Mouse (Mus musculus): Measurements from ENCODE around the gene Msi2. TPM values are rescaled to one million over a fixed set of nuclear protein-coding genes. Genes with fewer than 3 reads are reported as not detected.

Gene Msi2
- polyA plus RNA-seq, 1 experiment from 2014 or later, result 3.9 TPM

GRCm38 (mm10) chr11:88421057-88421578 lies 297.2 kb downstream of the Msi2 start:
- Histone ChIP-seq H3K4me3 (replicated peaks) (no peak overlapping the region), H3K27me3 (no peaks in the 10 kb centered on the region), H3K27ac (no peak overlapping the region; the same call in 1 of the 2 replicates), H3K9me3 (replicated peaks) (no peaks in the 10 kb centered on the region), H3K9ac (no peak overlapping the region), H3K4me2 (no peak overlapping the region), H3K36me3 (peaks cover 5% of the 10 kb centered on the region; the same call in 1 of the 2 replicates), H3K4me1 (replicated peaks) (peaks cover 51% of the 10 kb centered on the region)
- DNase-seq (no peak), ATAC-seq (ENCODE audit: low read depth) (no peak)
- 54% methylated on average over 9 of the region's 9 CpGs for WGBS (ENCODE audit: insufficient replicate concordance)

- no peak overlapping the region; the same call in 1 of the 2 replicates for H3K4me3 ChIP-seq (replicated peaks)
- H3K4me1 ChIP-seq (replicated peaks), result peaks cover 40% of the 10 kb centered on the region
- H3K27me3 ChIP-seq, result no peaks in the 10 kb centered on the region
- WGBS (ENCODE audit: insufficient replicate concordance), result 37% methylated on average over 9 of the region's 9 CpGs
- H3K9ac ChIP-seq, result peak overlapping the region; percentile 39; the same call in 1 of the 2 replicates
- peaks cover 5% of the 10 kb centered on the region; the same call in 1 of the 2 replicates for H3K36me3 ChIP-seq
- peak overlapping the region; percentile 45 for H3K4me2 ChIP-seq
- H3K27ac ChIP-seq, result peak overlapping the region; percentile 86
- no peaks in the 10 kb centered on the region for H3K9me3 ChIP-seq (replicated peaks)
- peak; percentile 33 for DNase-seq
- ATAC-seq (ENCODE audit: low read depth), result peak; percentile 92
Observed at GRCm38 (mm10) chr11:88419657-88420366, 298.5 kb downstream of the Msi2 start.

- Histone ChIP-seq H3K4me2 (peak overlapping the region; percentile 45; the same call in 1 of the 2 replicates), H3K27ac (peak overlapping the region; percentile 86), H3K4me3 (replicated peaks) (no peak overlapping the region), H3K27me3 (no peaks in the 10 kb centered on the region), H3K36me3 (peaks cover 5% of the 10 kb centered on the region; the same call in 1 of the 2 replicates), H3K9ac (no peak overlapping the region), H3K4me1 (replicated peaks) (peaks cover 40% of the 10 kb centered on the region), H3K9me3 (replicated peaks) (no peaks in the 10 kb centered on the region)
- WGBS (ENCODE audit: insufficient replicate concordance), result 56% methylated on average over 7 of the region's 7 CpGs
- no peak for ATAC-seq (ENCODE audit: low read depth)
- DNase-seq, result no peak
Observed at GRCm38 (mm10) chr11:88419064-88419463, 299.2 kb downstream of the Msi2 start.

GRCm38 (mm10) chr11:88414157-88414870 lies 304.0 kb downstream of the Msi2 start:
- Histone ChIP-seq H3K9ac (no peak overlapping the region), H3K4me2 (no peak overlapping the region), H3K9me3 (replicated peaks) (no peaks in the 10 kb centered on the region), H3K27ac (no peak overlapping the region), H3K36me3 (peaks cover 5% of the 10 kb centered on the region; the same call in 1 of the 2 replicates), H3K27me3 (no peaks in the 10 kb centered on the region), H3K4me1 (replicated peaks) (peaks cover 15% of the 10 kb centered on the region), H3K4me3 (replicated peaks) (no peak overlapping the region)
- DNase-seq (no peak), ATAC-seq (ENCODE audit: low read depth) (no peak)
- 56% methylated on average over 18 of the region's 18 CpGs for WGBS (ENCODE audit: insufficient replicate concordance)

- ATAC-seq (ENCODE audit: low read depth), result no peak
- 52% methylated on average over 5 of the region's 5 CpGs for WGBS (ENCODE audit: insufficient replicate concordance)
- Histone ChIP-seq H3K4me1 (replicated peaks) (no peaks in the 10 kb centered on the region), H3K4me2 (no peak overlapping the region), H3K27ac (no peak overlapping the region), H3K4me3 (replicated peaks) (no peak overlapping the region), H3K9ac (no peak overlapping the region), H3K27me3 (no peaks in the 10 kb centered on the region), H3K9me3 (replicated peaks) (no peaks in the 10 kb centered on the region), H3K36me3 (peaks cover 5% of the 10 kb centered on the region; the same call in 1 of the 2 replicates)
- DNase-seq, result peak; percentile 15
Observed at GRCm38 (mm10) chr11:88412423-88413094, 305.8 kb downstream of the Msi2 start.

GRCm38 (mm10) chr11:88408305-88408704 lies 310.0 kb downstream of the Msi2 start:
- Histone ChIP-seq H3K4me3 (replicated peaks) (no peak overlapping the region), H3K36me3 (no peaks in the 10 kb centered on the region), H3K27ac (no peak overlapping the region), H3K27me3 (no peaks in the 10 kb centered on the region), H3K4me1 (replicated peaks) (peaks cover 10% of the 10 kb centered on the region), H3K4me2 (no peak overlapping the region), H3K9ac (no peak overlapping the region), H3K9me3 (replicated peaks) (no peaks in the 10 kb centered on the region)
- ATAC-seq (ENCODE audit: low read depth) (no peak), DNase-seq (no peak)
- 80% methylated on average over 8 of the region's 8 CpGs for WGBS (ENCODE audit: insufficient replicate concordance)

GRCm38 (mm10) chr11:88406408-88406915 lies 311.9 kb downstream of the Msi2 start:
- Histone ChIP-seq H3K36me3 (no peaks in the 10 kb centered on the region), H3K4me2 (no peak overlapping the region), H3K4me3 (replicated peaks) (no peak overlapping the region), H3K9me3 (replicated peaks) (no peaks in the 10 kb centered on the region), H3K4me1 (replicated peaks) (peaks cover 15% of the 10 kb centered on the region), H3K27ac (no peak overlapping the region), H3K27me3 (no peaks in the 10 kb centered on the region), H3K9ac (no peak overlapping the region)
- ATAC-seq (ENCODE audit: low read depth), result no peak
- 75% methylated on average over 3 of the region's 3 CpGs for WGBS (ENCODE audit: insufficient replicate concordance)
- DNase-seq, result no peak

- Histone ChIP-seq H3K4me3 (replicated peaks) (no peak overlapping the region), H3K27me3 (no peaks in the 10 kb centered on the region), H3K9ac (no peak overlapping the region), H3K9me3 (replicated peaks) (no peaks in the 10 kb centered on the region), H3K4me2 (no peak overlapping the region), H3K27ac (no peak overlapping the region), H3K4me1 (replicated peaks) (peaks cover 19% of the 10 kb centered on the region), H3K36me3 (no peaks in the 10 kb centered on the region)
- ATAC-seq (ENCODE audit: low read depth) (no peak), DNase-seq (no peak)
- 70% methylated on average over 17 of the region's 17 CpGs for WGBS (ENCODE audit: insufficient replicate concordance)
Observed at GRCm38 (mm10) chr11:88404816-88405613, 313.3 kb downstream of the Msi2 start.

- no peaks in the 10 kb centered on the region for H3K36me3 ChIP-seq
- no peak overlapping the region for H3K27ac ChIP-seq
- DNase-seq, result no peak
- H3K4me3 ChIP-seq (replicated peaks), result no peak overlapping the region
- ATAC-seq (ENCODE audit: low read depth), result no peak
- WGBS (ENCODE audit: insufficient replicate concordance), result 75% methylated on average over 5 of the region's 5 CpGs
- no peak overlapping the region for H3K4me2 ChIP-seq
- no peak overlapping the region for H3K9ac ChIP-seq
- H3K27me3 ChIP-seq, result no peaks in the 10 kb centered on the region
- H3K4me1 ChIP-seq (replicated peaks), result peaks cover 19% of the 10 kb centered on the region
- H3K9me3 ChIP-seq (replicated peaks), result no peaks in the 10 kb centered on the region
Observed at GRCm38 (mm10) chr11:88404247-88404677, 314.1 kb downstream of the Msi2 start.

GRCm38 (mm10) chr11:88402290-88402689 lies 316.0 kb downstream of the Msi2 start:
- peaks cover 19% of the 10 kb centered on the region for H3K4me1 ChIP-seq (replicated peaks)

More at GRCm38 (mm10) chr11:88402290-88402689, 316.0 kb downstream of the Msi2 start:
- no peaks in the 10 kb centered on the region for H3K36me3 ChIP-seq
- WGBS (ENCODE audit: insufficient replicate concordance), result 63% methylated on average over 7 of the region's 7 CpGs
- no peak overlapping the region for H3K4me3 ChIP-seq (replicated peaks)
- H3K27ac ChIP-seq, result no peak overlapping the region
- no peak overlapping the region for H3K4me2 ChIP-seq
- H3K9me3 ChIP-seq (replicated peaks), result no peaks in the 10 kb centered on the region
- no peak for DNase-seq
- H3K27me3 ChIP-seq, result no peaks in the 10 kb centered on the region
- ATAC-seq (ENCODE audit: low read depth), result no peak
- H3K9ac ChIP-seq, result no peak overlapping the region
